Mouse (Mus musculus): ENCODE measurements at regions not wholly inside any gene's neighbourhood (a gene's known extent, or its start where the extent isn't known, plus 50 kb on each side); places are given as distances from the start of the nearest gene placed in this dataset.

- TF ChIP-seq CTCF (IDR thresholded peaks at IDR 0.05), result no peak
- TF ChIP-seq EP300 (IDR thresholded peaks at IDR 0.05; ENCODE audit: insufficient read depth, low read depth, low read length), result no peak
- no peak for TF ChIP-seq POLR2A (IDR thresholded peaks at IDR 0.05; ENCODE audit: insufficient read depth, low read depth, low read length)
Observed at GRCm38 (mm10) chr3:52558765-52559164, 290.6 kb downstream of the Foxo1 start.
